Mouse (Mus musculus): ENCODE data around the gene Zbtb20.

GRCm38 (mm10) chr16:43172139-43172538 lies 296.5 kb downstream of the Zbtb20 start:
- no peak for TF ChIP-seq POLR2A (IDR thresholded peaks at IDR 0.05; ENCODE audit: borderline replicate concordance, low read depth, low read length)
- TF ChIP-seq CTCF (IDR thresholded peaks at IDR 0.05; ENCODE audit: low read depth, low read length) = no peak

Measured in bone marrow macrophage, adult 2 months (primary cell).